Mouse (Mus musculus) heart, postnatal 0 days (tissue): ENCODE results near the gene Itpr2. TPM values are rescaled to one million over a fixed set of nuclear protein-coding genes. Genes with fewer than 3 reads are reported as not detected.

Experiments used
- ATAC-seq: fragments of 200-750 bp; cut with Nextera tagmentation; 2 replicates; pipeline ENCODE4 v1.8.0; 2017; ENCODE audit warnings: low read depth, moderate number of reproducible peaks, moderate library complexity; ENCODE audit not compliant: insufficient read depth
- DNase-seq: peaks from one replicate; pipeline ENCODE4 v3.0.0-alpha.2; 2016; ENCODE audit warnings: low spot score
- H3K27ac ChIP-seq: fragments of 300-500 bp; sonication (generic); 2 replicates; pipeline ENCODE4 v1.5.1; 2014; ENCODE audit warnings: low read depth, mild to moderate bottlenecking
- H3K27me3 ChIP-seq: fragments of 300-500 bp; sonication (generic); 2 replicates; pipeline ENCODE4 v1.6.1; 2014; ENCODE audit warnings: low read length, mixed read lengths; ENCODE audit not compliant: control insufficient read depth, insufficient read depth
- H3K36me3 ChIP-seq: fragments of 300-500 bp; sonication (generic); replicated peaks from 2 replicates; pipeline ENCODE4 v1.6.1; 2014; ENCODE audit warnings: low read length, mixed read lengths; ENCODE audit not compliant: control insufficient read depth, insufficient read depth
- H3K4me1 ChIP-seq: fragments of 300-500 bp; sonication (generic); 2 replicates; pipeline ENCODE4 v1.6.1; 2014; ENCODE audit warnings: antibody characterized with exemption; ENCODE audit not compliant: control insufficient read depth, insufficient read depth
- H3K4me2 ChIP-seq: fragments of 300-500 bp; sonication (generic); 2 replicates; pipeline ENCODE4 v1.6.1; 2014; ENCODE audit warnings: low read depth, mild to moderate bottlenecking, low read length, moderate library complexity
- H3K4me3 ChIP-seq: fragments of 300-500 bp; sonication (generic); 2 replicates; pipeline ENCODE4 v1.5.1; 2014; ENCODE audit warnings: low read depth, low read length
- H3K9ac ChIP-seq: fragments of 300-500 bp; sonication (generic); replicated peaks from 2 replicates; pipeline ENCODE4 v1.6.1; 2014; ENCODE audit warnings: low read depth, low read length, mixed read lengths
- H3K9me3 ChIP-seq: fragments of 300-500 bp; sonication (generic); replicated peaks from 2 replicates; pipeline ENCODE4 v1.6.1; 2016; ENCODE audit warnings: low read length; ENCODE audit not compliant: control insufficient read depth
- CTCF ChIP-seq: IDR thresholded peaks from 2 replicates; pipeline ENCODE4 v1.5.1; 2016; ENCODE audit warnings: antibody characterized with exemption, control low read depth, low read depth
- EP300 ChIP-seq: IDR thresholded peaks from 2 replicates; pipeline ENCODE4 v1.6.1; 2016; ENCODE audit warnings: antibody characterized with exemption, low read depth
- WGBS: fragments of 180-500 bp; shearing (Covaris S2); extraction: QIAGEN DNeasy Blood & Tissue Kit; methylation state at CpG from one replicate; pipeline ENCODE4 v1.1.7; 2014; 5-methylcytosine and 5-hydroxymethylcytosine counted together
- polyA plus RNA-seq: library from polyadenylated mRNA; unstranded; fragments of >200 nt; fragmentation: Nextera tagmentation; extraction: Ambion mirVana; gene quantifications from 2 replicates; pipeline ENCODE4 v1.2.1, GENCODE M21; 2015
- total RNA-seq: library from RNA; depleted of rRNA; stranded (reverse); fragments of >200 nt; gene quantifications from 2 replicates; pipeline ENCODE4 v1.2.3, GENCODE M21; 2014; ENCODE audit warnings: low replicate concordance

The Itpr2 gene
- total and polyA plus RNA-seq, 2 experiments from 2014 or later = 26.5 to 59.5 TPM

DNA sequence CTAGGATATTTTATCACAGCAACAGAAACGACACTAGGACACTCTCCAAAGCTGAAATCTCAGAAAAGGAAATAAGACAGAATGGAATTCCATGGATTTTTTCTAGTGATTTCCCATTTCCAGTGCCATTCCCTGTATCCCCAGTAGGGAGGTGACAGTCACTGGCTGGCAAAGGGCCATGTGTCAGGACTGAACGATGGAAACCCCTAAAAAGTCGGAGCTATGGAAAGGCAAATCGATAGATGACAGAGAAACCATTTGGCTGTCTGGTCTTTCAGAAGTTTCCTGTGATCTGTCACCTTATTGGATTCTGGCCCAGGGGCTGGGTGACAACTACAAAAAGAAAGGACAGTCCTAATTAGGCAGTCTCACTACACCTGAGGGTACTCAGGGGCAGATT, 135.8 kb downstream of the Itpr2 start:
- H3K9me3 ChIP-seq = no peaks in the 10 kb centered on the region
- no peak overlapping the region for H3K9ac ChIP-seq
- WGBS = 62% methylated on average over 4 of the region's 4 CpGs
- TF ChIP-seq EP300 = no peak
- no peak for TF ChIP-seq CTCF
- no peak overlapping the region for H3K4me3 ChIP-seq
- H3K36me3 ChIP-seq = peaks cover 52% of the 10 kb centered on the region
- DNase-seq (no peak), ATAC-seq (no peak)
- H3K4me2 ChIP-seq = no peak overlapping the region
- no peaks in the 10 kb centered on the region for H3K27me3 ChIP-seq
- no peak overlapping the region for H3K27ac ChIP-seq
- H3K4me1 ChIP-seq = no peaks in the 10 kb centered on the region

GRCm38 (mm10) chr6:146357911-146358310, 144.1 kb downstream of the Itpr2 start:
- H3K4me1 ChIP-seq = no peaks in the 10 kb centered on the region
- H3K4me3 ChIP-seq = no peak overlapping the region
- no peaks in the 10 kb centered on the region for H3K9me3 ChIP-seq
- ATAC-seq (no peak), DNase-seq (no peak)
- H3K36me3 ChIP-seq = peaks cover 52% of the 10 kb centered on the region
- WGBS = 80% methylated on average over 4 of the region's 4 CpGs
- H3K27me3 ChIP-seq = no peaks in the 10 kb centered on the region
- no peak overlapping the region for H3K27ac ChIP-seq
- H3K9ac ChIP-seq = no peak overlapping the region
- no peak overlapping the region for H3K4me2 ChIP-seq
- TF ChIP-seq EP300 (no peak), CTCF (no peak)

DNA sequence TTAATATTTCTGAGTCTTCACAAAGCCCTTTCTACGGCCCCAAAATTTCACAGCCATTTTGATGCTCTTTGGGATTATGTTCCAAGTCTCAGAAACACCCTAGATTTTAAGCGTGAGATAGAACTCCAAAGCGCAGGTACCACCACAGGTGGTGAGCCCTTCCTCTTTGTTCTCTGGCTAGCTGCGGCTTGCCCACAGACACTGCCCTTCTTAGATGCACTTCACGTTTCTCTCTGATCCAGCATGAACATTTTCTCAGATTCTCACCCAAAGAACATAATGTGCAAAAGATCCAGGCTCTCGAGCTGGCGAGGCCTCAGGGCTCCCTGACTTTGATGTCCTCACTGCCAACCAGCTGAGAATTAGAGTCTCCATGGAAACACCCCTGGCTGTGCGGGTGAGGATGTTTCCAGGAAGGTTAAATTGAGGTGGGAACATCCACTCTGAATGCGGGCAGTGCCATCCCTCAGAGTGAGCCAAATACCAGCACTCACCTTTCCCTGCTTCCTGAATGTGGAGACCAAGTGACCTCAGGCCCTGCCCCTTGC, 149.7 kb downstream of the Itpr2 start:
- TF ChIP-seq CTCF (no peak), EP300 (no peak)
- H3K9me3 ChIP-seq = no peaks in the 10 kb centered on the region
- peaks cover 53% of the 10 kb centered on the region for H3K36me3 ChIP-seq
- DNase-seq (no peak), ATAC-seq (no peak)
- H3K27me3 ChIP-seq = no peaks in the 10 kb centered on the region
- no peak overlapping the region for H3K4me2 ChIP-seq
- WGBS = 76% methylated on average over 9 of the region's 9 CpGs
- no peak overlapping the region for H3K27ac ChIP-seq
- H3K9ac ChIP-seq = no peak overlapping the region
- H3K4me1 ChIP-seq = no peaks in the 10 kb centered on the region
- H3K4me3 ChIP-seq = no peak overlapping the region

DNA sequence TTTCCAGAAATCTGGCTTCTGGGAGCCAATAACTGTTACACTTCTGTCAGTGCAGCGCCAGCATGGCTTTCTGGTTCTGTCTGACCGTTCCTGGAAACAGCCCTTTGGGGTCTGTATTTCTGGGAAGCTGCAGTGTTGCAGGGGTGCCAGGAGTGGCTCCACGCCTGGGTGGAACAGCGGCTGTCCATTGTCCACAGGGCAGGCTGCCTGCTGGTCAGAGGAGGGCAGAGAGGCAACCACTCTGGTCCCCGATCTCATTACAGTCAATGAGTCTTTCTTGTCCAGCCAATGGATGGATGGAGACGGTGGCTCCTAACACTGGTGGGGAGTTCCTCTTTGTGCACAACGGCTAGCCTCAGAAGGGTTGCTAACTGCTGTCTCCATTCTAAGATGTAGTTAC, 150.2 kb downstream of the Itpr2 start:
- Histone ChIP-seq H3K4me2 (no peak overlapping the region), H3K9me3 (no peaks in the 10 kb centered on the region), H3K27me3 (no peaks in the 10 kb centered on the region), H3K4me1 (no peaks in the 10 kb centered on the region), H3K9ac (no peak overlapping the region), H3K27ac (no peak overlapping the region), H3K4me3 (no peak overlapping the region), H3K36me3 (peaks cover 49% of the 10 kb centered on the region)
- DNase-seq (no peak), ATAC-seq (no peak)
- 92% methylated on average over 7 of the region's 7 CpGs for WGBS
- TF ChIP-seq CTCF = no peak
- TF ChIP-seq EP300 = no peak

GRCm38 (mm10) chr6:146347568-146347967, 154.5 kb downstream of the Itpr2 start:
- no peak overlapping the region for H3K4me2 ChIP-seq
- no peaks in the 10 kb centered on the region for H3K27me3 ChIP-seq
- ATAC-seq (no peak), DNase-seq (no peak)
- H3K9ac ChIP-seq = no peak overlapping the region
- H3K27ac ChIP-seq = no peak overlapping the region
- 60% methylated on average over 4 of the region's 4 CpGs for WGBS
- H3K4me1 ChIP-seq = 0 out of 2 replicates have a peak, but pooled peaks cover 9% of the 10 kb centered on the region
- TF ChIP-seq CTCF (no peak), EP300 (no peak)
- H3K36me3 ChIP-seq = peaks cover 40% of the 10 kb centered on the region
- H3K4me3 ChIP-seq = no peak overlapping the region
- no peaks in the 10 kb centered on the region for H3K9me3 ChIP-seq

- 0 out of 2 replicates have a peak, but pooled peaks cover 9% of the 10 kb centered on the region for H3K4me1 ChIP-seq
- H3K36me3 ChIP-seq = peaks cover 43% of the 10 kb centered on the region
- ATAC-seq = no peak
- no peaks in the 10 kb centered on the region for H3K27me3 ChIP-seq
- 91% methylated on average over 8 of the region's 8 CpGs for WGBS
- H3K4me2 ChIP-seq = no peak overlapping the region
- H3K27ac ChIP-seq = no peak overlapping the region
- no peak overlapping the region for H3K9ac ChIP-seq
- DNase-seq = no peak
- no peak overlapping the region for H3K4me3 ChIP-seq
- TF ChIP-seq CTCF (no peak), EP300 (no peak)
- no peaks in the 10 kb centered on the region for H3K9me3 ChIP-seq
Measured at GRCm38 (mm10) chr6:146346545-146347195, 155.4 kb downstream of the Itpr2 start.
